Mouse (Mus musculus) embryonic fibroblast, embryonic 13.5 days (primary cell): ENCODE results near the gene Cdk12.

Experiments used
- CTCF ChIP-seq: IDR thresholded peaks from 2 replicates; pipeline ENCODE4 v1.5.1; 2011; ENCODE audit warnings: mild to moderate bottlenecking, control low read depth, low read length, moderate library complexity, borderline replicate concordance; ENCODE audit not compliant: insufficient read depth
- POLR2A ChIP-seq: IDR thresholded peaks from 2 replicates; pipeline ENCODE4 v1.6.1; 2011; ENCODE audit warnings: low read depth, mild to moderate bottlenecking, control low read depth, low read length, moderate library complexity

GRCm38 (mm10) chr11:98270466-98270865, 67.6 kb downstream of the Cdk12 start:
- TF ChIP-seq CTCF, result no peak
- no peak for TF ChIP-seq POLR2A
